Mouse (Mus musculus): ENCODE measurements around the gene Fabp1.

The Fabp1 gene

GRCm38 (mm10) chr6:71208691-71209090, 9.1 kb downstream of the Fabp1 start:
- no peak for DNase-seq (ENCODE audit: extremely low spot score, low read depth, low spot score)

GRCm38 (mm10) chr6:71211917-71212316, 12.3 kb downstream of the Fabp1 start:
- DNase-seq (ENCODE audit: extremely low spot score, low read depth, low spot score) = no peak

GRCm38 (mm10) chr6:71212471-71212870, 12.8 kb downstream of the Fabp1 start:
- DNase-seq (ENCODE audit: extremely low spot score, low read depth, low spot score) = no peak

- DNase-seq (ENCODE audit: extremely low spot score, low read depth, low spot score) = no peak
These were observed 21.9 kb downstream of the Fabp1 start for GRCm38 (mm10) chr6:71221501-71221900.

GRCm38 (mm10) chr6:71224184-71224943, 24.7 kb downstream of the Fabp1 start:
- no peak for DNase-seq (ENCODE audit: extremely low spot score, low read depth, low spot score)

GRCm38 (mm10) chr6:71226544-71226943, 26.9 kb downstream of the Fabp1 start:
- no peak for DNase-seq (ENCODE audit: extremely low spot score, low read depth, low spot score)

GRCm38 (mm10) chr6:71227157-71227770, 27.6 kb downstream of the Fabp1 start:
- DNase-seq (ENCODE audit: extremely low spot score, low read depth, low spot score) = peak; percentile 14

- no peak for DNase-seq (ENCODE audit: extremely low spot score, low read depth, low spot score)
These were observed 35.5 kb downstream of the Fabp1 start for GRCm38 (mm10) chr6:71235121-71235520.

- DNase-seq (ENCODE audit: extremely low spot score, low read depth, low spot score) = no peak
These were observed 36.3 kb downstream of the Fabp1 start for GRCm38 (mm10) chr6:71235944-71236343.

- no peak for DNase-seq (ENCODE audit: extremely low spot score, low read depth, low spot score)
These were observed 36.9 kb downstream of the Fabp1 start for GRCm38 (mm10) chr6:71236506-71236905.

- no peak for DNase-seq (ENCODE audit: extremely low spot score, low read depth, low spot score)
These were observed 37.4 kb downstream of the Fabp1 start for GRCm38 (mm10) chr6:71237031-71237431.

- DNase-seq (ENCODE audit: extremely low spot score, low read depth, low spot score) = no peak
These were observed 39.6 kb downstream of the Fabp1 start for GRCm38 (mm10) chr6:71239069-71239750.

- DNase-seq (ENCODE audit: extremely low spot score, low read depth, low spot score) = no peak
These were observed 41.2 kb downstream of the Fabp1 start for GRCm38 (mm10) chr6:71240831-71241230.

- no peak for DNase-seq (ENCODE audit: extremely low spot score, low read depth, low spot score)
These were observed 43.2 kb downstream of the Fabp1 start for GRCm38 (mm10) chr6:71242811-71243210.

- DNase-seq (ENCODE audit: extremely low spot score, low read depth, low spot score) = no peak
These were observed 43.6 kb downstream of the Fabp1 start for GRCm38 (mm10) chr6:71243258-71243657.

- DNase-seq (ENCODE audit: extremely low spot score, low read depth, low spot score) = no peak
These were observed 48.8 kb downstream of the Fabp1 start for GRCm38 (mm10) chr6:71248420-71248819.

GRCm38 (mm10) chr6:71249615-71250014, 50.0 kb downstream of the Fabp1 start:
- no peak for DNase-seq (ENCODE audit: extremely low spot score, low read depth, low spot score)

GRCm38 (mm10) chr6:71250951-71251350, 51.3 kb downstream of the Fabp1 start:
- no peak for DNase-seq (ENCODE audit: extremely low spot score, low read depth, low spot score)

- no peak for DNase-seq (ENCODE audit: extremely low spot score, low read depth, low spot score)
These were observed 54.8 kb downstream of the Fabp1 start for GRCm38 (mm10) chr6:71254456-71254855.
